Mouse (Mus musculus) testis, adult 2 months (tissue): ENCODE data around the gene Ugt1a2.

Experiments
- CTCF ChIP-seq: fragments of 200-500 bp; IDR thresholded peaks from 2 replicates; pipeline ENCODE4 v1.5.1; 2012; ENCODE audit warnings: low read depth, mild to moderate bottlenecking, inconsistent platforms, low read length, moderate library complexity; ENCODE audit not compliant: control insufficient read depth, insufficient read depth, insufficient replicate concordance
- POLR2A ChIP-seq: fragments of 200-500 bp; IDR thresholded peaks from 2 replicates; pipeline ENCODE4 v1.6.1; 2012; ENCODE audit warnings: low read depth, mild to moderate bottlenecking, inconsistent platforms, low read length, moderate library complexity; ENCODE audit not compliant: control insufficient read depth

DNA sequence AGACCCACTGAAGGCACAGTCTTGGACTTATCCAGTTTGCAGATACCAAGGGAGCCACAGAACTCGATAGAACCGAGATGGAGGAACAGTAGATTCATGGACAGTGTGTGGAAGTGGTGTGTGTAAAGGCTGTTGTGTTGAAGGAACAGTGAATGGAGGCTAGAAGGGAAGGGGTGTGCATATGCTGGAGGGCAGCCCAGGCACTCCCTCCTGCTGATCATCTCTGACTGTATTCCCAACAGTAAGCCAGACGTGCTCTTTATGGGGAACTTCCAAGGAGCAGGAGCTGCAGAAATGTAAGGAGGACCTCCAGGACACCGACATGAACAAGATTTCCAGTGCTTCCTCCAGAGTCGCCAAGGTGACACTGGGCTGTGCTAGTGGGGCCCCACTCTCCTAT, 49.6 kb downstream of the Ugt1a2 start:
- TF ChIP-seq CTCF (no peak), POLR2A (no peak)
